Comparison of ENCODE assay signal across 17 mouse cellular contexts in genomic region chr14:73222316-73222970, GRCm38 (mm10). TPM values are rescaled to one million over a fixed set of nuclear protein-coding genes. Genes with fewer than 3 reads are reported as not detected.
DNase-seq lines count a peak whose midpoint lies in the region; ATAC-seq and TF ChIP-seq lines count a peak whose summit lies in the region.
"Had no signal": no experiment of that assay in that cellular context is flagged by ENCODE, and none has a peak within 500 bp of the region (broad histone marks: within the 10 kb centered on the region; RNA-seq: fewer than 3 reads in every experiment).

No protein-coding gene starts in this region.

- H3K4me3 ChIP-seq in lung, adult 2 months (replicated peaks; ENCODE audit: extremely low read depth, low read depth, low read length): no peak overlapping the region
- H3K4me3 ChIP-seq in bone marrow, adult 2 months (replicated peaks; ENCODE audit: control insufficient read depth, low read depth, low read length): no peak overlapping the region
- H3K4me3 ChIP-seq: erythroblast, embryonic 14.5 days; hindbrain, embryonic 12.5 days; kidney, embryonic 15.5 days; midbrain, embryonic 10.5 days had no signal

- no peaks in the 10 kb centered on the region for H3K36me3 ChIP-seq in splenic B cell, adult 2 months (ENCODE audit: control insufficient read depth, insufficient read depth, low read length, poor library complexity, severe bottlenecking)
- H3K36me3 ChIP-seq: hindbrain, embryonic 12.5 days; kidney, embryonic 15.5 days; midbrain, embryonic 10.5 days had no signal

- H3K27ac ChIP-seq in bone marrow, adult 2 months (ENCODE audit: control insufficient read depth, insufficient read depth, low read depth, low read length, poor library complexity): peak overlapping the region; percentile 59; the same call in 1 of the 2 replicates
- H3K27ac ChIP-seq: hindbrain, embryonic 12.5 days; kidney, embryonic 15.5 days; midbrain, embryonic 10.5 days had no signal

- no peaks in the 10 kb centered on the region; the same call in 1 of the 2 replicates for H3K4me1 ChIP-seq in lung, adult 2 months (ENCODE audit: control insufficient read depth, insufficient read depth, low read length)
- no peaks in the 10 kb centered on the region; the same call in 1 of the 2 replicates for H3K4me1 ChIP-seq in bone marrow, adult 2 months (ENCODE audit: control insufficient read depth, insufficient read depth, low read length)
- H3K4me1 ChIP-seq: hindbrain, embryonic 12.5 days; kidney, embryonic 15.5 days had no signal

- no peak for TF ChIP-seq CTCF in lung, adult 2 months (IDR thresholded peaks at IDR 0.05; ENCODE audit: insufficient read depth, low read length)
- no peak for TF ChIP-seq CTCF in bone marrow, adult 2 months (IDR thresholded peaks at IDR 0.05; ENCODE audit: control insufficient read depth, insufficient read depth, low read length)

- 81% methylated on average over 9 of the region's 9 CpGs for WGBS in lung, adult 2 months
- 37% methylated on average over 9 of the region's 9 CpGs for whole genome bisulfite sequencing in bone marrow, adult 2 months

- no peaks in the 10 kb centered on the region for H3K27me3 ChIP-seq in splenic B cell, adult 2 months (ENCODE audit: control insufficient read depth, insufficient read depth, low read length, poor library complexity, severe bottlenecking)
- H3K27me3 ChIP-seq: hindbrain, embryonic 12.5 days; kidney, embryonic 15.5 days had no signal

- TF ChIP-seq POLR2A in lung, adult 2 months (IDR thresholded peaks at IDR 0.05; ENCODE audit: borderline replicate concordance, extremely low read depth, low read depth, low read length): no peak
- TF ChIP-seq POLR2A in bone marrow, adult 2 months (IDR thresholded peaks at IDR 0.05; ENCODE audit: borderline replicate concordance, control insufficient read depth, low read depth, low read length): no peak

- ATAC-seq in hematopoietic stem cell, adult 5-6 weeks (replicated peaks in 1 of 2; ENCODE audit: insufficient read depth in 1 of 2, low FRiP score in 2 of 2, low TSS enrichment in 1 of 2, low read depth in 1 of 2, poor library complexity in 2 of 2, severe bottlenecking in 2 of 2): peak; percentile 62 to 93; a peak in 3 of 4 replicates
- ATAC-seq: forebrain, embryonic 14.5 days; inflammation-experienced regulatory T-cells, adult 6 months had no signal

- DNase-seq in lung, postnatal 25 days (ENCODE audit: low spot score): peak; percentile 21
- no peak for DNase-seq in lung, adult 2 months
- peak; percentile 68 for DNase-seq in splenic B cell, adult 2 months (ENCODE audit: low read depth, low spot score)
- DNase-seq in cerebellum, postnatal 10 days: no peak
- no peak for DNase-seq in adrenal gland, adult 2 months
- DNase-seq: adrenal gland, postnatal 25 days; cerebellum, postnatal 25 days; lung, embryonic 14.5 days; thymus, postnatal 4 days had no signal

RNA-seq across cellular contexts. Expression of gene Lpar6, which starts 15.3 kb away (rescaled TPM):
- polyA plus RNA-seq in lung, adult 2 months (2012; rRNA removed): 1.5 and 2.7 TPM in 2 replicates
- 3.9 and 10.0 TPM in 2 replicates for polyA plus RNA-seq in bone marrow, adult 2 months (2011; ENCODE audit: insufficient read depth, insufficient read length, low replicate concordance, missing spikeins)
- total RNA-seq in hematopoietic stem cell, adult 5-6 weeks (2017): 13.1 and 19.6 TPM in 2 replicates
- total RNA-seq in adrenal gland, adult 2 months (2021): 1 to 10 TPM; 3.5 to 6.7 TPM
- polyA plus RNA-seq in adrenal gland, adult 2 months (2012; rRNA removed): 0.79 and 0.89 TPM in 2 replicates
- polyA plus RNA-seq: erythroblast, embryonic 14.5 days had no signal

Comparison
In these comparisons a context has a peak if more than half of its experiments do, and no peak if none do; other contexts are left out.
1. DNase-seq: peak in lung, postnatal 25 days (single experiment) and splenic B cell, adult 2 months (single experiment); none in lung, adult 2 months (single experiment), cerebellum, postnatal 10 days (0 of 2) and adrenal gland, adult 2 months (single experiment).